Mouse (Mus musculus) embryonic facial prominence, embryonic 15.5 days (tissue): ENCODE data around the gene Smarca4. TPM values are rescaled to one million over a fixed set of nuclear protein-coding genes. Genes with fewer than 3 reads are reported as not detected.

Experiments used
- ATAC-seq: fragments of 200-750 bp; cut with Nextera tagmentation; 2 replicates; pipeline ENCODE4 v1.8.0; 2017; ENCODE audit warnings: low read depth, moderate TSS enrichment; ENCODE audit not compliant: insufficient number of reproducible peaks, low FRiP score, low TSS enrichment
- H3K27ac ChIP-seq: fragments of 300-500 bp; sonication (generic); replicated peaks from 2 replicates; pipeline ENCODE4 v1.5.1; 2015; ENCODE audit warnings: mild to moderate bottlenecking, inconsistent platforms
- H3K27me3 ChIP-seq: fragments of 300-500 bp; sonication (generic); 2 replicates; pipeline ENCODE4 v1.6.1; 2015; ENCODE audit warnings: inconsistent platforms
- H3K36me3 ChIP-seq: fragments of 300-500 bp; sonication (generic); 2 replicates; pipeline ENCODE4 v1.6.1; 2015; ENCODE audit warnings: mild to moderate bottlenecking, inconsistent platforms
- H3K4me1 ChIP-seq: fragments of 300-500 bp; sonication (generic); 2 replicates; pipeline ENCODE4 v1.6.1; 2015; ENCODE audit warnings: inconsistent platforms
- H3K4me2 ChIP-seq: fragments of 300-500 bp; sonication (generic); replicated peaks from 2 replicates; pipeline ENCODE4 v1.6.1; 2015; ENCODE audit warnings: mild to moderate bottlenecking, inconsistent platforms
- H3K4me3 ChIP-seq: fragments of 300-500 bp; sonication (generic); replicated peaks from 2 replicates; pipeline ENCODE4 v1.5.1; 2015; ENCODE audit warnings: mild to moderate bottlenecking, inconsistent platforms
- H3K9ac ChIP-seq: fragments of 300-500 bp; sonication (generic); 2 replicates; pipeline ENCODE4 v1.6.1; 2015; ENCODE audit warnings: inconsistent platforms
- H3K9me3 ChIP-seq: fragments of 300-500 bp; sonication (generic); replicated peaks from 2 replicates; pipeline ENCODE4 v1.6.1; 2016; ENCODE audit warnings: inconsistent platforms
- WGBS: fragments of 180-500 bp; shearing (Covaris S2); methylation state at CpG from one replicate; pipeline ENCODE4 v1.1.7; 2015; 5-methylcytosine and 5-hydroxymethylcytosine counted together
- polyA plus RNA-seq: library from polyadenylated mRNA; unstranded; fragments of >200 nt; fragmentation: Nextera tagmentation; extraction: Ambion mirVana; gene quantifications from 2 replicates; pipeline ENCODE4 v1.2.1, GENCODE M21; 2015

Smarca4 gene
- polyA plus RNA-seq, 1 experiment from 2014 or later: 78.5 TPM

DNA sequence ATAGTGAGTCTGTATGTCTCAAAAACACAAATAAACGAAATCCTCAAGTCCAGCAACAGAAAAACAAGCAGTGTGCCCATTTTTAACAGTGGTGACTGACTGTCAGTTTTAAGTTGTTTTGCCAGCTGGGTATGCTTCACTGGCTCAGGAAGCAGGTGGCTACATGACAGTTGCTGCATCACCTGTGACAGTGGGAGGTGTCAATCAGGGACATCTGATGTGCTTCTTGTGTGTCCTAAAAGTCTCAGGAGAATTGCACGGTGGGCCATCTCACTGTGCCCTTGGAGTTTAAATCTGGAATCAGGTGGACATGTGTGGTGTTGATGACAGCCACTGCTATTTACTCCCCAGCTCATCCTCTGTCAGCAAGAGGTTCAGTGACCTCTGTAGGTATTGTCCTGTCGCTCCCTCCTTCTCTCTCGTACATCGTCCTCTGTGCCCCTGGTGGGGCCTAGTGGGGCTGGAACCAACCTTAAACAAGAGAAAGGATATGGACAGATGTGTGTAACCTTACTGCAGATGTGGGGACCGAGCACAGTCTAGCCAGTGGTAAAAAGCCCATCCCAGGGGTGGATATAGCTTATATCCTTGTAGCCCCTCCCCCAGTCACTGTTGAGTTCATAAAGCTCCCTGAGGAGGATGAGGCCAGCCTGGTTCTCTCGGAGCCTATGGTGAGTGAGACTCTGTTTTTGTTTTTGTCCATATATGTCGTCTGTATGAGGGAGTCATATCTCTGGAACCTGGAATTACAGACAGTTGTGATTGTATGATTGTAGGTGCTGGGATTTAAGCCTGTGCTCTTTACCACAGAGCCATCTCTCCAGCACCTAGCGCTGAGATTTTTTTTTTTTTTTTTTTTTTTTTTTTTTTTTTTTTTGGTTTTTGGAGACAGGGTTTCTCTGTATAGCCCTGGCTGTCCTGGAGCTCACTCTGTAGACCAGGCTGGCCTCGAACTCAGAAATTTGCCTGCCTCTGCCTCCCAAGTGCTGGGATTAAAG, 9.7 kb downstream of the Smarca4 start:
- Histone ChIP-seq H3K9ac (no peak overlapping the region), H3K9me3 (no peaks in the 10 kb centered on the region), H3K4me1 (peaks cover 5% of the 10 kb centered on the region; the same call in 1 of the 2 replicates), H3K4me3 (no peak overlapping the region), H3K4me2 (no peak overlapping the region), H3K36me3 (peaks cover 5% of the 10 kb centered on the region; the same call in 1 of the 2 replicates), H3K27me3 (no peaks in the 10 kb centered on the region), H3K27ac (no peak overlapping the region)
- 84% methylated on average over 10 of the region's 10 CpGs for WGBS
- no peak for ATAC-seq

DNA sequence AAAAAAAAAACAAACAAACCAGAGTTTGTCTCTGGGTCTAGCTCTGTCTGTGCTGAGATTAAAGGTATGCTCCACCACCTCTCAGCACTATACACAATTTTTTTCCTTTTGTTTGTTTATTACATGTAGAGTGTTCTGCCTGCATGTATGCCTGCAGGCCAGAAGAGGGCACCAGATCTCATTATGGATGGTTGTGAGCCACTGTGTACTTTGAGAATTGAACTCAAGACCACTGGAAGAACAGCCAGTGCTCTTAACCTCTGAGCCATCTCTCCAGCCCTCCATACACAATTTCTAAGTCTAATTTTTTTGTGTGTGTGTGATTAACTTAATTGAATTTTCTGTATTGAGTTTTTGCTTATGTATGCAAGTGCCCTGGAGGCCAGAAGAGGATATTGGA, 10.6 kb downstream of the Smarca4 start:
- no peaks in the 10 kb centered on the region for H3K27me3 ChIP-seq
- H3K27ac ChIP-seq: no peak overlapping the region
- H3K9ac ChIP-seq: no peak overlapping the region
- no peak overlapping the region for H3K4me2 ChIP-seq
- no peaks in the 10 kb centered on the region for H3K9me3 ChIP-seq
- no peak overlapping the region for H3K4me3 ChIP-seq
- ATAC-seq: no peak
- peaks cover 5% of the 10 kb centered on the region; the same call in 1 of the 2 replicates for H3K4me1 ChIP-seq
- H3K36me3 ChIP-seq: peaks cover 5% of the 10 kb centered on the region; the same call in 1 of the 2 replicates

DNA sequence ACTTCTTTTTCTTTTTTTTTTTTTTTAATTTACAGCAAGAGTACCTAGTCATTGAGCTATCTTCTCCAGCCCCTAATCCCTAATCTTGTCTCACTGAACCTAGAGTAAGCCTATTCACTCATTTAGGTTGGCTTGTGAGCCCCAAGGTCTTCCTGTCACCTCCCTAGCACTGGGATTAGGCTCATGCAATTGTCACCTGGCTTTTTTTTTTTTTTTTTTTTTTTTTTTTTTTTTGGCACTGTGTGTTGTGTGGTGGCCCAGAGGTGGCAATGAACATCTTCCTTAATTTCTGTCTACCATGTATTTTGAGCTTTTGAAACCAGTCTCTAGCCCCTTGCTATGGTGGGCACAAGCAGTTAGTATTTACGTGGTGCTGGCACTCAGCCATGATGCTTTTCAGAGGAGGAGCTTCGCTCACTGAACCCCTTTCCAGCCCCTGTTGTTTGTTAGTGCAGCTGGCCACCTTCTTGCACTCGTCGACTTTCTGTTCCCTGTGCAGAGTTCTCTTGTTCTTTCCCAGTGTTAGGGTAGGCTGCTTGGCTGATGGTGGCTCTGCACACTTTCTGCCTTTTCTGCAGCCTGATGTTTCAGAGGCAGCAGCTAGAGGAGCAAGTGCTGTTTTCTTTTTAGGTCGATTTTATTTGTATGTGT, 11.3 kb downstream of the Smarca4 start:
- Histone ChIP-seq H3K9ac (no peak overlapping the region), H3K4me2 (no peak overlapping the region), H3K27me3 (no peaks in the 10 kb centered on the region), H3K27ac (no peak overlapping the region), H3K36me3 (peaks cover 5% of the 10 kb centered on the region; the same call in 1 of the 2 replicates), H3K4me3 (no peak overlapping the region), H3K9me3 (no peaks in the 10 kb centered on the region), H3K4me1 (peaks cover 5% of the 10 kb centered on the region; the same call in 1 of the 2 replicates)
- WGBS: 76% methylated on average over 5 of the region's 5 CpGs
- no peak for ATAC-seq

DNA sequence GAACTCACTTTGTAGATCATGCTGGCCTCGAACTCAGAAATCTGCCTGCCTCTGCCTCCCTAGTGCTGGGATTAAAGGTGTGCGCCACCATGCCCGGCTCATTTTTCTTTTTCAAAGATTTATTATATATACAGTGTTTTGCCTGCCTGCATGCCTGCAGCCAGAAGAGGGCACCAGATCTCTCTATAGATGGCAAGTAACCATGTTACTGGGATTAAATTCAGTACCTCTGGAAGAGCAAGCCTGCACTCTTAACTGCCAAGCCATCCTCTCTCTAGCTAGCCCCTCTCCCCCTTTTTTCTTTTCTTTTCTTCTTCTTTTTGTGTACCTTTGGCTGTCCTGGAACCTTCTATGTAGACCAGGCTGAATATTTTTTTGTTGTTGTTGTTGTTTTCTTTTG, 14.7 kb downstream of the Smarca4 start:
- Histone ChIP-seq H3K4me3 (no peak overlapping the region), H3K4me1 (peaks cover under 1% of the 10 kb centered on the region; the same call in 1 of the 2 replicates), H3K9ac (no peak overlapping the region), H3K27ac (no peak overlapping the region), H3K4me2 (no peak overlapping the region), H3K9me3 (no peaks in the 10 kb centered on the region), H3K36me3 (peaks cover 34% of the 10 kb centered on the region), H3K27me3 (no peaks in the 10 kb centered on the region)
- no peak for ATAC-seq
- 86% methylated on average over 3 of the region's 3 CpGs for WGBS

DNA sequence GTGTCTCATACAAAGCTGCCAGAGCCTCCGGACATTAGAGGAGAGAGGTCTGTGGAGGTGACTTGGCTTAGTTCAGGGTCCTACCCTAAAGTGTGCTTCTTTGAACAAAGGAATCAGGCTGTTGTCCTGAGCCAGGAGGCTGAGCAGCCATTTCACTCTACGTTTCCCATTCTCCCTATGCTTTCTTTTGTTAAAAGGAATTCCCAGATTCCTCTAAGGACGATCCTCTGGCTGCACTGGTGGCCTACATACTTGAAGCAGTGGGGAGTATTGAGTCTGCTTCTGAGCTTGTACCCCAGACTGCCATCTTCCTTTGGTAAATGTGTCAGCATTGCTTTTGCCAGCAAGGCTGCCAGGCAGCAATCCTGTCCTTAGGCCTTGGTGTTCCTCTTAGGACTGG, 17.1 kb downstream of the Smarca4 start:
- H3K4me2 ChIP-seq: no peak overlapping the region
- H3K27me3 ChIP-seq: no peaks in the 10 kb centered on the region
- WGBS: 84% methylated on average over 3 of the region's 3 CpGs
- no peak overlapping the region for H3K27ac ChIP-seq
- ATAC-seq: no peak
- peaks cover 54% of the 10 kb centered on the region for H3K36me3 ChIP-seq
- H3K9me3 ChIP-seq: no peaks in the 10 kb centered on the region
- H3K4me1 ChIP-seq: no peaks in the 10 kb centered on the region
- no peak overlapping the region for H3K4me3 ChIP-seq
- H3K9ac ChIP-seq: no peak overlapping the region

DNA sequence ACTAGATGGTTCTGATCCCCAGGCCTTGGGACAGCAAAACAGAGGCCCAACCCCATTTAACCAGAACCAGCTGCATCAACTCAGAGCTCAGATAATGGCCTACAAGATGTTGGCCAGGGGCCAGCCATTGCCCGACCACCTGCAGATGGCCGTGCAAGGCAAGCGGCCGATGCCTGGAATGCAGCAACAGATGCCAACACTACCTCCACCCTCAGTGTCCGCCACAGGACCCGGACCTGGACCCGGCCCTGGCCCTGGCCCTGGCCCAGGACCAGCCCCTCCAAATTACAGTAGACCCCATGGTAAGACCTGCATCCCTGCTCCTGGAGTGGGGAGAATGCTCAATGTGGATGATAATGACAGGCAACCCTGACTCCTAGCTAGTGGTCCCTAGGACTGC, 19.7 kb downstream of the Smarca4 start:
- Histone ChIP-seq H3K4me2 (no peak overlapping the region), H3K27me3 (no peaks in the 10 kb centered on the region), H3K27ac (no peak overlapping the region), H3K4me1 (no peaks in the 10 kb centered on the region), H3K9me3 (no peaks in the 10 kb centered on the region), H3K9ac (no peak overlapping the region), H3K36me3 (peaks cover 78% of the 10 kb centered on the region), H3K4me3 (no peak overlapping the region)
- 73% methylated on average over 7 of the region's 7 CpGs for WGBS
- no peak; the same call in 1 of the 2 replicates for ATAC-seq

DNA sequence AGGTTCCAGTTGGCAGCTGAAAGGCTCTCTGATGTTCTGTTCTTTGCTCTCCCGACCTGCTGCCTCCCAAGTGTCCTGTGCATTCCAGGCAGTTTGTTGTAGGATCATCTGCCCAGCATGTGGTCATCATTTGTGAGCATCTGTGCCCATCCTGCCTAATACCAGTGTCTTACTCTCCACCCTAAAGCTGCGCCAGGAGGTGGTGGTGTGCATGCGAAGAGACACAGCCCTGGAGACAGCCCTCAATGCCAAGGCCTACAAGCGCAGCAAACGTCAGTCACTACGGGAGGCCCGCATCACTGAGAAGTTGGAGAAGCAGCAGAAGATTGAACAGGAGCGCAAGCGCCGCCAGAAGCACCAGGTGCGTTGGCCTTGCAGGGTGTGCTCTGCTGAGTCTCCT, 23.1 kb downstream of the Smarca4 start:
- H3K4me2 ChIP-seq: no peak overlapping the region
- peaks cover 99% of the 10 kb centered on the region for H3K36me3 ChIP-seq
- ATAC-seq: no peak
- H3K9ac ChIP-seq: no peak overlapping the region
- no peak overlapping the region for H3K27ac ChIP-seq
- H3K4me3 ChIP-seq: no peak overlapping the region
- H3K27me3 ChIP-seq: no peaks in the 10 kb centered on the region
- no peaks in the 10 kb centered on the region for H3K4me1 ChIP-seq
- WGBS: 93% methylated on average over 11 of the region's 11 CpGs
- H3K9me3 ChIP-seq: no peaks in the 10 kb centered on the region

DNA sequence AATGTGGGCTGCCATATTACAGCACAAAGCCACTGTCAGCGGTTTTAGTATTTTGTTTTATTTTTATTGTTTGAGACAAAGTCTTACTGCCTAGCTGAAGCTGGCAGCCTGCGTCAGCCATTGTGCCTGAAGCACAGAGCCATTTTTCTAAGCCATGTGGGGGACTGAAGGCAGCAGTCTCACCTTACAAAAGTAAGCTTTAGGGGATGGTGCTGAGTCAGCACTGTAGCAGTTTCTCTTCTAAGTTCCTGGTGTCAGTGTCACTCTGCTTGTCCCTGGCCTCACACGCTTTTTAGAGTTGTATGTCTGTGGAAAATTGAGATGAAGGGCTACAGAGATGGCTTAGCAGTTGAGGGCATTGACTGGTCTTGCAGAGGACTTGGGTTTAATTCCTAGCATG, 30.4 kb downstream of the Smarca4 start:
- H3K9me3 ChIP-seq: no peaks in the 10 kb centered on the region
- H3K4me3 ChIP-seq: no peak overlapping the region
- H3K4me2 ChIP-seq: no peak overlapping the region
- no peaks in the 10 kb centered on the region for H3K4me1 ChIP-seq
- no peaks in the 10 kb centered on the region for H3K27me3 ChIP-seq
- no peak for ATAC-seq
- no peak overlapping the region for H3K27ac ChIP-seq
- WGBS: 90% methylated on average over 3 of the region's 3 CpGs
- no peak overlapping the region for H3K9ac ChIP-seq
- H3K36me3 ChIP-seq: peaks cover 84% of the 10 kb centered on the region

DNA sequence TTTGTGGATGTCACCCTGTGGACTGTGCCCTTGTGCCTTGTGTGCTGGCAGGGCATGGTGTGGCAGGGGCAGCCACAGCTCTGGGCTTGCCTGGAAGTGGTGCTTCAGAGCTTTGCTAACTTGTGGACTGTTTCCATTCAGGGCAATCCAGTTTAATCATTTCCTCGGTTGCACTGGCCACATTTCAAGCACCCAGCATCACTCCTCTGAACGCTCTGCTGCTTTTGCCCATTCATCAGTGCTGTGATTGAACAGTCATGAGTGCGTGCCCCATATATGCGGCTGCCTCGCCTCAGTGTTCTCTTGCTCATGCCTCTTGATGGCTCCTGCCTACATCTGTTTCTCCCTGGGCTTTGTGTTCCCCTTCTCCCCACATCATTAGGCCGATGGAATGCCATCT, 31.8 kb downstream of the Smarca4 start:
- ATAC-seq: no peak
- 86% methylated on average over 6 of the region's 6 CpGs for WGBS
- no peak overlapping the region for H3K27ac ChIP-seq
- no peak overlapping the region for H3K4me2 ChIP-seq
- H3K36me3 ChIP-seq: peaks cover 80% of the 10 kb centered on the region
- H3K9me3 ChIP-seq: no peaks in the 10 kb centered on the region
- no peak overlapping the region for H3K9ac ChIP-seq
- no peaks in the 10 kb centered on the region for H3K27me3 ChIP-seq
- no peak overlapping the region for H3K4me3 ChIP-seq
- H3K4me1 ChIP-seq: no peaks in the 10 kb centered on the region

DNA sequence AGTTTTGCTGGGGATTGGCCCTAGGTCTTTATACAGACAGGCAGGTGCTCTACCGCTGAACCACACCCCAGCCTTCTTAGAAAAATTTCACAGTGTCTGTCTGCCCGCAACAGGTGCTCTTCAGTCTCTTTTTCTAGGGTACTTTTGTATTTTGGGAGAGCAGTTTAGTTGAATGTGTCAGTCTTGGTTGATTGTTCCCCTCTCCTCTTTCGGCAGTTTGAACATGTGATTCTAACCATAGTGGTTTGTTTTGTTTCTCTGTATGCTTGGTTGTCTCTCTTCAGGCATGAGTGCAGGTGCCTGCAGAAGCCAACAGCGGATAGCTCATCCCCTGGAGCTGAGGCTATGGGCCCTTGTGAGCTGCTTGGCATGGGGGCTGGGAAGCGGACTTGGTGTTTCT, 36.3 kb downstream of the Smarca4 start:
- no peak overlapping the region for H3K9ac ChIP-seq
- H3K9me3 ChIP-seq: no peaks in the 10 kb centered on the region
- H3K4me1 ChIP-seq: no peaks in the 10 kb centered on the region
- peaks cover 76% of the 10 kb centered on the region for H3K36me3 ChIP-seq
- no peak overlapping the region for H3K4me3 ChIP-seq
- no peak for ATAC-seq
- no peak overlapping the region for H3K4me2 ChIP-seq
- no peaks in the 10 kb centered on the region for H3K27me3 ChIP-seq
- WGBS: 78% methylated on average over 5 of the region's 5 CpGs
- H3K27ac ChIP-seq: no peak overlapping the region

DNA sequence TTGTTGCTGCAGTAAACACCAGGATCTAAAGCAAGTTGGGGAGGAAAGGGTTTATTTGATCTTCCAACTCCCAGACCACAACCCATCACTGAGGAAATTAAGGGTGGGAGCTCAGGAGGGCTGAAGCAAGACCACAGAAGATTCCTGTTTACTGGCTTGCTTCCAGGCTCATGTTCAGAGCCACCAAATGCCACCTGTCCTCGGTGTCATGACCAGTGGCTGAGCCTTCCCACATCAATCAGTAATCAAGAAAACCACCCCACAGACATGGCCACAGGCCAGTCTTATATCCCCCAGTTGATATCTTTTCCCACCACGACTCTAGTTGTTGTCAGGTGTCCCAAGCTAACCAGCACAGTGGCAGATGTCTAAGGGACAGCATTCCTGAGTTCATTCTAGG, 37.3 kb downstream of the Smarca4 start:
- Histone ChIP-seq H3K27ac (no peak overlapping the region), H3K4me3 (no peak overlapping the region), H3K36me3 (peaks cover 72% of the 10 kb centered on the region), H3K27me3 (no peaks in the 10 kb centered on the region), H3K4me1 (no peaks in the 10 kb centered on the region), H3K9ac (no peak overlapping the region), H3K9me3 (no peaks in the 10 kb centered on the region), H3K4me2 (no peak overlapping the region)
- WGBS: 70% methylated on average over 2 of the region's 2 CpGs
- no peak for ATAC-seq
